Mouse (Mus musculus): ENCODE measurements around the gene Elmo1. TPM values are rescaled to one million over a fixed set of nuclear protein-coding genes. Genes with fewer than 3 reads are reported as not detected.
A peak's percentile ranks its signal among the peaks of the same experiment; 100 is the strongest.

Elmo1 gene
- polyA plus RNA-seq, 1 experiment, result 1.7 TPM

GRCm38 (mm10) chr13:20076521-20076920 lies 13.9 kb upstream of the Elmo1 start:
- Histone ChIP-seq H3K4me1 (ENCODE audit: control insufficient read depth, insufficient read depth, insufficient read length, low read length) (no peaks in the 10 kb centered on the region), H3K4me3 (ENCODE audit: insufficient read depth, low read depth, low read length) (no peak overlapping the region), H3K27ac (replicated peaks; ENCODE audit: low read depth, low read length) (no peak overlapping the region)

GRCm38 (mm10) chr13:20077237-20077636 lies 13.2 kb upstream of the Elmo1 start:
- no peak overlapping the region for H3K27ac ChIP-seq (replicated peaks; ENCODE audit: low read depth, low read length)
- H3K4me3 ChIP-seq (ENCODE audit: insufficient read depth, low read depth, low read length), result no peak overlapping the region
- H3K4me1 ChIP-seq (ENCODE audit: control insufficient read depth, insufficient read depth, insufficient read length, low read length), result no peaks in the 10 kb centered on the region

GRCm38 (mm10) chr13:20090711-20091603 lies 561 bp downstream of the Elmo1 start:
- H3K27ac ChIP-seq (replicated peaks; ENCODE audit: low read depth, low read length), result peak overlapping the region; percentile 65
- peaks cover 16% of the 10 kb centered on the region for H3K4me1 ChIP-seq (ENCODE audit: control insufficient read depth, insufficient read depth, insufficient read length, low read length)
- peak overlapping the region; percentile 95 for H3K4me3 ChIP-seq (ENCODE audit: insufficient read depth, low read depth, low read length)

- peaks cover 16% of the 10 kb centered on the region for H3K4me1 ChIP-seq (ENCODE audit: control insufficient read depth, insufficient read depth, insufficient read length, low read length)
- peak overlapping the region; percentile 95 for H3K4me3 ChIP-seq (ENCODE audit: insufficient read depth, low read depth, low read length)
- H3K27ac ChIP-seq (replicated peaks; ENCODE audit: low read depth, low read length), result peak overlapping the region; percentile 63
Measured at GRCm38 (mm10) chr13:20091604-20091926, 1.2 kb downstream of the Elmo1 start.

- Histone ChIP-seq H3K27ac (replicated peaks; ENCODE audit: low read depth, low read length) (no peak overlapping the region), H3K4me1 (ENCODE audit: control insufficient read depth, insufficient read depth, insufficient read length, low read length) (peaks cover 20% of the 10 kb centered on the region), H3K4me3 (ENCODE audit: insufficient read depth, low read depth, low read length) (no peak overlapping the region)
Measured at GRCm38 (mm10) chr13:20092301-20092700, 1.9 kb downstream of the Elmo1 start.

GRCm38 (mm10) chr13:20093307-20094045 lies 3.1 kb downstream of the Elmo1 start:
- Histone ChIP-seq H3K4me1 (ENCODE audit: control insufficient read depth, insufficient read depth, insufficient read length, low read length) (peaks cover 24% of the 10 kb centered on the region), H3K27ac (replicated peaks; ENCODE audit: low read depth, low read length) (no peak overlapping the region), H3K4me3 (ENCODE audit: insufficient read depth, low read depth, low read length) (no peak overlapping the region)

GRCm38 (mm10) chr13:20094916-20095700 lies 4.7 kb downstream of the Elmo1 start:
- Histone ChIP-seq H3K4me1 (ENCODE audit: control insufficient read depth, insufficient read depth, insufficient read length, low read length) (peaks cover 31% of the 10 kb centered on the region), H3K27ac (replicated peaks; ENCODE audit: low read depth, low read length) (no peak overlapping the region), H3K4me3 (ENCODE audit: insufficient read depth, low read depth, low read length) (no peak overlapping the region)

- Histone ChIP-seq H3K27ac (replicated peaks; ENCODE audit: low read depth, low read length) (peak overlapping the region; percentile 38; the same call in 1 of the 2 replicates), H3K4me3 (ENCODE audit: insufficient read depth, low read depth, low read length) (no peak overlapping the region), H3K4me1 (ENCODE audit: control insufficient read depth, insufficient read depth, insufficient read length, low read length) (peaks cover 28% of the 10 kb centered on the region)
Measured at GRCm38 (mm10) chr13:20097006-20097617, 6.7 kb downstream of the Elmo1 start.

- no peak overlapping the region for H3K4me3 ChIP-seq (ENCODE audit: insufficient read depth, low read depth, low read length)
- peaks cover 27% of the 10 kb centered on the region for H3K4me1 ChIP-seq (ENCODE audit: control insufficient read depth, insufficient read depth, insufficient read length, low read length)
- H3K27ac ChIP-seq (replicated peaks; ENCODE audit: low read depth, low read length), result no peak overlapping the region
Measured at GRCm38 (mm10) chr13:20097934-20098593, 7.7 kb downstream of the Elmo1 start.

- Histone ChIP-seq H3K27ac (replicated peaks; ENCODE audit: low read depth, low read length) (no peak overlapping the region), H3K4me1 (ENCODE audit: control insufficient read depth, insufficient read depth, insufficient read length, low read length) (peaks cover 22% of the 10 kb centered on the region), H3K4me3 (ENCODE audit: insufficient read depth, low read depth, low read length) (no peak overlapping the region)
Measured at GRCm38 (mm10) chr13:20098594-20098965, 8.2 kb downstream of the Elmo1 start.

- 0 out of 2 replicates have a peak overlapping the region, but pooled peaks have one; percentile 27 for H3K27ac ChIP-seq (replicated peaks; ENCODE audit: low read depth, low read length)
- H3K4me3 ChIP-seq (ENCODE audit: insufficient read depth, low read depth, low read length), result no peak overlapping the region
- H3K4me1 ChIP-seq (ENCODE audit: control insufficient read depth, insufficient read depth, insufficient read length, low read length), result peaks cover 15% of the 10 kb centered on the region
Measured at GRCm38 (mm10) chr13:20099546-20099945, 9.2 kb downstream of the Elmo1 start.

GRCm38 (mm10) chr13:20100357-20100756 lies 10.0 kb downstream of the Elmo1 start:
- Histone ChIP-seq H3K27ac (replicated peaks; ENCODE audit: low read depth, low read length) (peak overlapping the region; percentile 36), H3K4me1 (ENCODE audit: control insufficient read depth, insufficient read depth, insufficient read length, low read length) (peaks cover 19% of the 10 kb centered on the region), H3K4me3 (ENCODE audit: insufficient read depth, low read depth, low read length) (no peak overlapping the region)

GRCm38 (mm10) chr13:20101691-20102090 lies 11.3 kb downstream of the Elmo1 start:
- H3K4me1 ChIP-seq (ENCODE audit: control insufficient read depth, insufficient read depth, insufficient read length, low read length), result peaks cover 20% of the 10 kb centered on the region
- no peak overlapping the region for H3K4me3 ChIP-seq (ENCODE audit: insufficient read depth, low read depth, low read length)
- H3K27ac ChIP-seq (replicated peaks; ENCODE audit: low read depth, low read length), result no peak overlapping the region

- no peak overlapping the region for H3K27ac ChIP-seq (replicated peaks; ENCODE audit: low read depth, low read length)
Measured at GRCm38 (mm10) chr13:20104791-20105190, 14.4 kb downstream of the Elmo1 start.

More at GRCm38 (mm10) chr13:20104791-20105190, 14.4 kb downstream of the Elmo1 start:
- H3K4me3 ChIP-seq (ENCODE audit: insufficient read depth, low read depth, low read length), result no peak overlapping the region
- peaks cover 18% of the 10 kb centered on the region for H3K4me1 ChIP-seq (ENCODE audit: control insufficient read depth, insufficient read depth, insufficient read length, low read length)
